Mouse (Mus musculus) MN1 (cell line): ENCODE results near the gene Olfr849.

Experiments
- DNase-seq: peaks from one replicate; pipeline ENCODE4 v3.0.0-alpha.2; 2016; ENCODE audit warnings: low spot score

Olfr849 gene

GRCm38 (mm10) chr9:19439966-19440365 is at the start of gene Olfr849:
Gene Olfr849 (plus strand): TSS chr9:19440266.
- DNase-seq: no peak

DNA sequence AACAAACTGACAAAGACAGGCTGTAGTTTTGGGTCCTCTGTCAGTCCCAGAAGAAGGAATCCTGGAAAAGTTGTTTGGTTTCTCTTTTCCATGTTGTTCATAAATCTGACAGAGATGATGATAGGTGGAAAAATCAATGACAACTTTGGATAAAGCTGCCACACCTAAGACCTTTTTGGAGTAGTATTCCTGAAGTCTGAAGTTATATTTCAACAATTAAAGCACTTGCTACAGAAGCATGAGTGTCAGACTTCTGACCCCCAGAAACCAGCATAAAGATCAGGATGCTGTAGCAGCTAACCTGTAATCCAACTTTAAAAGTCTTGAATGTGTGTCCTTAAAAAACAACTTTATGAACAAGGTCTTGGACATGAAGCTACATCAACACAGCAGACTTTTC is 38.1 kb downstream of the Olfr849 start, which contains the start of gene Olfr850:
Gene Olfr850 (minus strand): TSS at position 101 of the 400 bp plus-strand sequence.
- no peak for DNase-seq

- DNase-seq: no peak
These were observed 52.9 kb downstream of the Olfr849 start, which contains the start of gene Olfr851 for GRCm38 (mm10) chr9:19492995-19493394. Gene Olfr851 (plus strand): TSS chr9:19493295.
